Comparison of ENCODE assay signal across 8 mouse cellular contexts in the genomic region with DNA sequence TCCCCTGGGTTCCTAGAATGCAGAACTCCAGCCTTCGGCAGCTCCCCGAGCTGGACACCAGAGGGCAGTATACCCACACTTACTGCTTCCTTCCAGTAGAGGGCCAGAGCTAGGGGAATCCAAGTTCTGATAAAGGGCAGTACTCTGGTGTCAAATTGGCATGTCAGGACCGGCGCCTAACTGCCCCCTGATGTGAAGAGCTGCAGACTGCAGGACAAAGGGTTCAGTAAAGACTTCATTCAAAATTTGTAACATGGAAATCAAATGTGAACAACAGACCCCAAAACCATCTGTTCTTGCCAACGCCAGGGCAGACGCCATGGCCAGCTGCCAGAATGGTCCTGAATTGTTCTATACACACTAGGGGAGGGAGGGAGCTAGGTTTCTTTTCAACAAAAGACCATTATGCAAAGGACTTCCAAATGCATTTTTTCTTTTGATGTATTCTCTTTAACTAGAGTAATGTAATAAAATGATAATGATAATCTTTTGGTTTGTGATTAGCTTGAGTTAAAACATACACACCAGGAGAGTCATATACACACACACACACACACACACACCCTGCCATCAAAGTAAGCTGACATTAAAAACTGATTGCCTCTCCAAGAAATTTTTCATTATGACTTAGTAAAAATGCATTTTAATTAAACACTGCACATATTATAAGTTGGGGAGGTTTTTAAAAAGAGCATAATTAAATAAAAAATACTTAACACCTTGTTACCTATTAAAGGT.
DNase-seq lines count a peak whose midpoint lies in the region; ATAC-seq and TF ChIP-seq lines count a peak whose summit lies in the region.

No protein-coding gene starts in this region.

- H3K9ac ChIP-seq in liver, embryonic 12.5 days = no peak overlapping the region

- H3K27me3 ChIP-seq in liver, embryonic 12.5 days (replicated peaks) = no peaks in the 10 kb centered on the region
- H3K27me3 ChIP-seq in kidney, adult 2 months (replicated peaks; ENCODE audit: control insufficient read depth, insufficient read depth, low read length) = no peaks in the 10 kb centered on the region
- peaks cover 15% of the 10 kb centered on the region; the same call in 1 of the 2 replicates for H3K27me3 ChIP-seq in limb, embryonic 10.5 days (ENCODE audit: low read depth, poor library complexity, severe bottlenecking)

- H3K4me1 ChIP-seq in liver, embryonic 12.5 days = no peaks in the 10 kb centered on the region
- no peaks in the 10 kb centered on the region for H3K4me1 ChIP-seq in kidney, adult 2 months (ENCODE audit: control insufficient read depth, insufficient read depth, low read length)
- H3K4me1 ChIP-seq in limb, embryonic 10.5 days = peaks cover 59% of the 10 kb centered on the region

- no peak overlapping the region for H3K27ac ChIP-seq in liver, embryonic 12.5 days
- no peak overlapping the region for H3K27ac ChIP-seq in kidney, adult 2 months (ENCODE audit: insufficient read depth, low read depth, low read length)
- H3K27ac ChIP-seq in limb, embryonic 10.5 days = no peak overlapping the region

- WGBS in liver, embryonic 12.5 days (ENCODE audit: insufficient replicate concordance) = 38% methylated on average over 6 of the region's 6 CpGs
- WGBS in kidney, adult 2 months = 10% methylated on average over 6 of the region's 6 CpGs
- 23% methylated on average over 6 of the region's 6 CpGs for WGBS in limb, embryonic 10.5 days

- no peaks in the 10 kb centered on the region for H3K36me3 ChIP-seq in liver, embryonic 12.5 days
- no peaks in the 10 kb centered on the region for H3K36me3 ChIP-seq in kidney, adult 2 months (ENCODE audit: control insufficient read depth, insufficient read depth, low read length)
- peaks cover 2% of the 10 kb centered on the region; the same call in 1 of the 2 replicates for H3K36me3 ChIP-seq in limb, embryonic 10.5 days

- no peaks in the 10 kb centered on the region for H3K9me3 ChIP-seq in liver, embryonic 12.5 days (replicated peaks)
- no peaks in the 10 kb centered on the region for H3K9me3 ChIP-seq in limb, embryonic 10.5 days (replicated peaks)

- peak; percentile 88 for TF ChIP-seq CTCF in kidney, adult 2 months (conservative IDR thresholded peaks at IDR 0.05; ENCODE audit: insufficient read depth, insufficient read length, low read depth, low read length)

- no peak overlapping the region for H3K4me2 ChIP-seq in liver, embryonic 12.5 days

- peak; percentile 46 for DNase-seq in liver
- peak; percentile 72 for DNase-seq in embryo, embryonic 9.5 days (ENCODE audit: extremely low spot score)
- peak; percentile 51 to 81 for DNase-seq in heart, adult 18-20 months
- peak; percentile 66 for DNase-seq in kidney, adult 2 months
- peak; percentile 66 for DNase-seq in limb, embryonic 10.5 days (ENCODE audit: low spot score)
- peak; percentile 52 for DNase-seq in naive thymus-derived CD4-positive, alpha-beta T cell, adult 2 months (ENCODE audit: low read depth)
- DNase-seq in spleen, postnatal 4 days (ENCODE audit: low spot score in 2 of 2) = peak; percentile 26 to 71

- no peak for TF ChIP-seq POLR2A in kidney, adult 2 months (IDR thresholded peaks at IDR 0.05; ENCODE audit: low read depth, low read length)

- H3K4me3 ChIP-seq in liver, embryonic 12.5 days = no peak overlapping the region
- H3K4me3 ChIP-seq in kidney, adult 2 months (ENCODE audit: insufficient read depth, low read depth, low read length) = no peak overlapping the region
- no peak overlapping the region for H3K4me3 ChIP-seq in limb, embryonic 10.5 days

- no peak for ATAC-seq in liver, embryonic 12.5 days
